Comparison of ENCODE assay signal across 7 mouse cellular contexts in the genomic region with DNA sequence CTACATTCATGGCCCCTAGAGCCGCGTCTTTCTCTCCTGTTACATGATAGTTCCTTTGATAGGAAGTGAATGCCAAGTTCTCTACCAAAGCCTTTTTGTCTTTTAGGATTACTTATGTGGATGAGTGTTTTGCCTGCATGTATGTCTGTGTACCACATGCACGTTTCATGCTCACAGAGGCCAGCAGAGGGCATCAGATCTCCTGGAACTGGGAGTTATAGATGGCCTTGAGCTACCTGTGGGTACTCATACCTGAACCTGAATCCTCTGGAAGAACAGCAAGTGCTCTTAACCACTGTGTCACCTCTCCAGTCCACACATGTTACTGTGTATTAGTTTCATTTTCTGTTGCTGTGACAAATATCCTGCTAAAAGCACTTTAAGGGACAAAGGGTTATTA. TPM values are rescaled to one million over a fixed set of nuclear protein-coding genes. Genes with fewer than 3 reads are reported as not detected.
DNase-seq lines count a peak whose midpoint lies in the region; ATAC-seq and TF ChIP-seq lines count a peak whose summit lies in the region.

No protein-coding gene starts in this region.

- no peak for ATAC-seq in kidney, embryonic 16.5 days (ENCODE audit: low FRiP score, low TSS enrichment)
- ATAC-seq in liver, postnatal 0 days = no peak

- no peaks in the 10 kb centered on the region for H3K9me3 ChIP-seq in kidney, embryonic 16.5 days (ENCODE audit: low read length)
- H3K9me3 ChIP-seq in liver, postnatal 0 days (ENCODE audit: low read length) = no peaks in the 10 kb centered on the region

- H3K4me3 ChIP-seq in kidney, embryonic 16.5 days (ENCODE audit: low read length) = no peak overlapping the region
- no peak overlapping the region for H3K4me3 ChIP-seq in liver, postnatal 0 days (ENCODE audit: low read depth, low read length)
- H3K4me3 ChIP-seq in thymus, adult 2 months (ENCODE audit: control insufficient read depth, insufficient read depth, low read length) = no peak overlapping the region

- WGBS in kidney, embryonic 16.5 days = 74% methylated on average over 3 of the region's 3 CpGs
- WGBS in liver, postnatal 0 days (ENCODE audit: insufficient replicate concordance) = 75% methylated on average over 3 of the region's 3 CpGs
- 81% methylated on average over 3 of the region's 3 CpGs for WGBS in thymus, adult 2 months

- H3K27me3 ChIP-seq in kidney, embryonic 16.5 days (ENCODE audit: insufficient read depth, low read length) = peaks cover 5% of the 10 kb centered on the region; the same call in 1 of the 2 replicates
- H3K27me3 ChIP-seq in liver, postnatal 0 days (ENCODE audit: insufficient read depth, low read length) = peaks cover 14% of the 10 kb centered on the region; the same call in 1 of the 2 replicates
- peaks cover 9% of the 10 kb centered on the region for H3K27me3 ChIP-seq in thymus, adult 2 months (ENCODE audit: control insufficient read depth, insufficient read depth, low read length)

- peaks cover 45% of the 10 kb centered on the region for H3K36me3 ChIP-seq in kidney, embryonic 16.5 days (ENCODE audit: insufficient read depth, low read length)
- H3K36me3 ChIP-seq in liver, postnatal 0 days (replicated peaks; ENCODE audit: insufficient read depth, low read length) = peaks cover 57% of the 10 kb centered on the region
- H3K36me3 ChIP-seq in thymus, adult 2 months (ENCODE audit: control insufficient read depth, insufficient read depth, low read length) = peaks cover 43% of the 10 kb centered on the region

- no peak for TF ChIP-seq EP300 in liver, postnatal 0 days (IDR thresholded peaks at IDR 0.05; ENCODE audit: low read depth)

- peaks cover 16% of the 10 kb centered on the region for H3K4me1 ChIP-seq in kidney, embryonic 16.5 days (ENCODE audit: insufficient read depth, low read length)
- peaks cover 12% of the 10 kb centered on the region for H3K4me1 ChIP-seq in liver, postnatal 0 days (ENCODE audit: insufficient read depth)
- H3K4me1 ChIP-seq in thymus, adult 2 months (replicated peaks; ENCODE audit: control insufficient read depth, insufficient read depth, low read length) = peaks cover 9% of the 10 kb centered on the region

- peak; percentile 68 for DNase-seq in kidney, adult 18-20 months
- peak; percentile 51 for DNase-seq in ES-CJ7 (ENCODE audit: low read depth, low spot score)
- peak; percentile 67 for DNase-seq in brain, embryonic 14.5 days (ENCODE audit: low read depth)
- peak; percentile 71 for DNase-seq in liver, postnatal 0 days
- DNase-seq in thymus, adult 2 months = peak; percentile 73
- DNase-seq in frontal cortex, postnatal 25 days (ENCODE audit: low spot score in 2 of 2) = no peak

- TF ChIP-seq CTCF in brain, embryonic 14.5 days (IDR thresholded peaks at IDR 0.05; ENCODE audit: borderline replicate concordance, extremely low read depth, insufficient read depth, insufficient read length) = peak; percentile 57; the same call in 1 of the 2 replicates
- peak; percentile 85 for TF ChIP-seq CTCF in liver, postnatal 0 days (IDR thresholded peaks at IDR 0.05; ENCODE audit: low read depth)
- TF ChIP-seq CTCF in thymus, adult 2 months (IDR thresholded peaks at IDR 0.05; ENCODE audit: borderline replicate concordance, control insufficient read depth, extremely low read depth, insufficient read depth, low read length, poor library complexity) = no peak

- H3K4me2 ChIP-seq in kidney, embryonic 16.5 days (replicated peaks; ENCODE audit: low read depth, low read length) = no peak overlapping the region
- H3K4me2 ChIP-seq in liver, postnatal 0 days (ENCODE audit: low read depth, low read length) = no peak overlapping the region

- H3K9ac ChIP-seq in kidney, embryonic 16.5 days (replicated peaks; ENCODE audit: low read length) = no peak overlapping the region
- no peak overlapping the region for H3K9ac ChIP-seq in liver, postnatal 0 days (replicated peaks)

- TF ChIP-seq POLR2A in brain, embryonic 14.5 days (IDR thresholded peaks at IDR 0.05; ENCODE audit: borderline replicate concordance, extremely low read depth, insufficient read depth, insufficient read length, poor library complexity, severe bottlenecking) = no peak
- no peak for TF ChIP-seq POLR2A in thymus, adult 2 months (IDR thresholded peaks at IDR 0.05; ENCODE audit: control insufficient read depth, extremely low read depth, insufficient read depth, low read length, poor library complexity)

- no peak overlapping the region for H3K27ac ChIP-seq in kidney, embryonic 16.5 days (ENCODE audit: low read length)
- no peak overlapping the region for H3K27ac ChIP-seq in liver, postnatal 0 days (ENCODE audit: low read depth)
- no peak overlapping the region for H3K27ac ChIP-seq in thymus, adult 2 months (ENCODE audit: control insufficient read depth, insufficient read depth, low read length)

RNA-seq across cellular contexts. Expression of a gene that starts 4.1 kb away (rescaled TPM):
- polyA plus RNA-seq in kidney, embryonic 16.5 days (2015; fragmentation: Nextera tagmentation; extraction: Ambion mirVana) = 2.8 TPM in 2 replicates
- polyA plus RNA-seq in brain, embryonic 14.5 days (2012; rRNA removed) = 72.9 and 77.1 TPM in 2 replicates
- 4.2 TPM in 2 replicates for polyA plus RNA-seq in liver, postnatal 0 days (2015; fragmentation: Nextera tagmentation; extraction: Ambion mirVana)
- polyA plus RNA-seq in thymus, adult 2 months (2012; rRNA removed) = 1.2 and 2.7 TPM in 2 replicates

RNA-seq across cellular contexts. Expression of a gene that starts 13.0 kb away (rescaled TPM):
- 27.2 and 31.1 TPM in 2 replicates for polyA plus RNA-seq in kidney, embryonic 16.5 days (2015; fragmentation: Nextera tagmentation; extraction: Ambion mirVana)
- polyA plus RNA-seq in brain, embryonic 14.5 days (2012; rRNA removed) = 44.2 and 47.6 TPM in 2 replicates
- polyA plus RNA-seq in liver, postnatal 0 days (2015; fragmentation: Nextera tagmentation; extraction: Ambion mirVana) = 4.5 and 6.3 TPM in 2 replicates
- polyA plus RNA-seq in thymus, adult 2 months (2012; rRNA removed) = 71.1 and 71.9 TPM in 2 replicates

RNA-seq across cellular contexts. Expression of a gene that starts 24.1 kb away (rescaled TPM):
- 6.6 and 7.9 TPM in 2 replicates for polyA plus RNA-seq in kidney, embryonic 16.5 days (2015; fragmentation: Nextera tagmentation; extraction: Ambion mirVana)
- 4.0 and 4.5 TPM in 2 replicates for polyA plus RNA-seq in brain, embryonic 14.5 days (2012; rRNA removed)
- 4.6 and 5.6 TPM in 2 replicates for polyA plus RNA-seq in liver, postnatal 0 days (2015; fragmentation: Nextera tagmentation; extraction: Ambion mirVana)
- 13.4 and 16.2 TPM in 2 replicates for polyA plus RNA-seq in thymus, adult 2 months (2012; rRNA removed)

RNA-seq across cellular contexts. Expression of a gene that starts 27.6 kb away (rescaled TPM):
- 11.6 and 14.3 TPM in 2 replicates for polyA plus RNA-seq in kidney, embryonic 16.5 days (2015; fragmentation: Nextera tagmentation; extraction: Ambion mirVana)
- 58.5 and 62.1 TPM in 2 replicates for polyA plus RNA-seq in brain, embryonic 14.5 days (2012; rRNA removed)
- 10.1 and 11.4 TPM in 2 replicates for polyA plus RNA-seq in liver, postnatal 0 days (2015; fragmentation: Nextera tagmentation; extraction: Ambion mirVana)
- 94.1 and 110 TPM in 2 replicates for polyA plus RNA-seq in thymus, adult 2 months (2012; rRNA removed)

RNA-seq across cellular contexts. Expression of a gene that starts 33.3 kb away (rescaled TPM):
- polyA plus RNA-seq in kidney, embryonic 16.5 days (2015; fragmentation: Nextera tagmentation; extraction: Ambion mirVana) = 45.4 and 53.9 TPM in 2 replicates
- 47.2 and 54.4 TPM in 2 replicates for polyA plus RNA-seq in brain, embryonic 14.5 days (2012; rRNA removed)
- 19.0 and 19.4 TPM in 2 replicates for polyA plus RNA-seq in liver, postnatal 0 days (2015; fragmentation: Nextera tagmentation; extraction: Ambion mirVana)
- 47.9 and 49.5 TPM in 2 replicates for polyA plus RNA-seq in thymus, adult 2 months (2012; rRNA removed)

Comparison
In these comparisons a context has a peak if more than half of its experiments do, and no peak if none do; other contexts are left out.
1. DNase-seq: peak in kidney, adult 18-20 months (single experiment), ES-CJ7 (single experiment), brain, embryonic 14.5 days (single experiment), liver, postnatal 0 days (single experiment) and thymus, adult 2 months (single experiment); none in frontal cortex, postnatal 25 days (0 of 2).
2. RNA of a gene that starts 4.1 kb away (polyA plus RNA-seq): 72.9 to 77.1 TPM in brain, embryonic 14.5 days; 4.2 TPM in liver, postnatal 0 days, 2.8 TPM in kidney, embryonic 16.5 days and 1.2 to 2.7 TPM in thymus, adult 2 months; every median in the first group is over 10 times any median in the second.